Mouse (Mus musculus) liver, embryonic 14 days (tissue): Measurements from ENCODE around the gene Mettl23. TPM values are rescaled to one million over a fixed set of nuclear protein-coding genes. Genes with fewer than 3 reads are reported as not detected.

Experiments
- polyA plus RNA-seq: library from polyadenylated mRNA; depleted of rRNA; stranded (reverse); fragments of >200 nt; gene quantifications from 2 replicates; pipeline ENCODE4 v1.2.3, GENCODE M21; 2012; rRNA removed

Mettl23 gene
- polyA plus RNA-seq: 17.0 and 20.4 TPM in 2 replicates

DNA sequence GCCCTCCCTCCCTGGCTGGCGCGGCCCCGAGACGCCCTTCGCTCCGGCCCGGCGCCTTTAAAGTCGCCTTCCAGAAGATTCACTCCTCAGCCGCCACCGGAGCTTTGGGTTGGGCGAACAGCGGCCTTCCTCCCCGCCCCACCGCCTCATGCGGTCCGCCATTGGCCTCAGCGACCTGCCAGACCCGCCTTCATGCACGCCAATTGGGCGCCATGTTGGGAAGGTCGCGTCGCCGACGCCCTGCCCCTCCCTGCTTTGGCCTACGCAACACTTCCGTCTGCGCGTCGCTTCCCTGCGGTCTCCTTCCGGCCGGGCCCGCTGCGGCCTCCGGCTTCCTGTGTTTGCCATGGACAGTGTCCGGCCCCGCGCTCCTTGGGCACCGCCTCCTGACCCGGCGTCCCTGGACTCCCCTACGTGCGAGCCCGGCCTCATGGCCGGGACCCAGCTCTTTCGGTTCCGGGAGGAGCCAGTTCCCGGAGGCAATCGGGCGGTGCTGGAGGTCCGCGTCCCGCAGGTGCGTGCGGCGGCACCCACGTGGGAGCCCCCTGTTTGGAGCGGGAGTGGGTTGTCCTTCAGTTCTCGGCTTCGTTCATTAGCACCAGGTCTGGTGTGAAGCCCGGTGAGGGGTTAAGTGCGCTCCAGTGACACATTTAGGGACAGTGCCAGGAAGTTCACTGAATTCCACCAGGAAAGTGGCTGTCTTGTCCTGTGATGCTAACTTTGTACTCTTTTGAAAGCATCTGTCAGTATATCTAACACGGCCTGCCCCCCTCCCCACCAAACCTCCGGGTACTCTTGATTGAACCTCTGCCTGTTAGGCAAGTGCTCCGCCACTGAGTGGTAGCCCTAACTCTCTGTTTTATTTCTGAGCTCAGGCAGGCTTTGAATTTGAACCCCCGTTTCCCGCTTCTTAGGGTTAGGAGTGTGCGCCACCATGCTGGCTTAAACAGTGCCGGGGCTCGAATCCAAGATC lies at the start of gene Mettl23, which contains the start of gene Jmjd6:
Gene Mettl23, plus strand, starts transcription at position 18 of the 973 bp plus-strand sequence.
Gene Jmjd6, minus strand, starts transcription at position 189 of the 973 bp plus-strand sequence.

DNA sequence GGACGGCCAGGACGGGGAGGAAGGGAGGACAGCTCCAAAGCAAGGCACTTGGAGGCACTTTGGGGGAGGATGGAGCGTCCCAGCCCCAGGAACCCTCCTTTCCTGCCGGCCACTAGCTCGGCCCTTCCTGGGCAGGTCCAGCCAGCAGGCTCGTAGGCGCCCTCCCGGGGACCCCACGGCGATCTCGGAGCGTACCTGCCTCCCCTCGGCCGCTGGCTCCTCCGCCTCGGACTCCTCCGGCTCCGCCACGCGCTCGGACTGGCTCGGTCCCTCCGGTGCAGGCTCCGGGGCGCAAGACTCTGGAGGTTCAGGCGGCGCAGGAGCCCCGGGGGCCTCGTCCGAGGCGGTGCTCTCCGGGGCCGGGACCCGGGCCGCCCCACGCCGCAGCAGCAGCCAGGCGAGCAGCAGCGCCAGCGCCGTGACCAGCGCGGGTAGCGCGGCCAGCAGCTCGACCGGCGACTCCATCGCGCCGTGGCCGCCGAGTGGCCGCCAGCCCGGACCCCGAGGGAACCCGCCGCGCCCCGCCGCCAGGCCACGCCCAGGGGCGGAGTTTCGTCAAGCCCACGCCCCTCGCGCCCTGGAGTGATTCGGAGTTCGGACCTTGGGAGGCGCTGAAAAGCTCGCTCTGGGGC lies 15.4 kb upstream of the Mettl23 start, which contains the start of gene Mxra7:
Gene Mxra7, minus strand, starts transcription at position 513 of the 632 bp plus-strand sequence.

DNA sequence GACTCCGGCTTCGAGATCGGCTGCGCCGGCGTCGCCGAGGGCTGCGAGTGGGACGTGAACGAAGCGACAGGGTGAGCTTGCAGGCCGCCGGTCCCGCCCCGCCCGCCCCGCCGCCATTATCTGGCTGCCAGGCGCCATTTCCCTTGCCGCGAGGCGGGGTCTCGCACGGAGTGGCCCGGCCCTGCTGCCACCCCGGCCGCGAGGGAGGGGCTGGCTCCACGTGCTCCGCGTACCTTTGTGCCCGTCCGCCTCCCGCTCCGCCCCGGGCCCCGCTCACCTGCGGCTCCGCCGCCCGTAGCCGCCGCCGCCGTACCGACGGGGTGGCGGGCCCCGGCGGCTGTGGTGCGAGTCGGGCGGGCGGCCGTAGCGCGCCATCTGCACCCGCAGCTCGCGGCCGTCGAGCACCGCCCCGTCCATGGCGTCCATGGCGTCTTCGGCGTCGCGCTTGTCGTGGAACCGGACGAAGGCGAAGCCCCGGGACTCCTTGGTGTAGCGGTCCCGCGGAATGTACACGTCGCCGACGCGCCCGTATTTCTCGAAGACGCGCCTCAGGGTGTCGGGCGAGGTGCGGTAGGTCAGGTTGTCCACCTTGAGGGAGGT lies 9.3 kb downstream of the Mettl23 start, which contains the start of gene Mfsd11:
Gene Mfsd11, plus strand, starts transcription at position 150 of the 600 bp plus-strand sequence.

DNA sequence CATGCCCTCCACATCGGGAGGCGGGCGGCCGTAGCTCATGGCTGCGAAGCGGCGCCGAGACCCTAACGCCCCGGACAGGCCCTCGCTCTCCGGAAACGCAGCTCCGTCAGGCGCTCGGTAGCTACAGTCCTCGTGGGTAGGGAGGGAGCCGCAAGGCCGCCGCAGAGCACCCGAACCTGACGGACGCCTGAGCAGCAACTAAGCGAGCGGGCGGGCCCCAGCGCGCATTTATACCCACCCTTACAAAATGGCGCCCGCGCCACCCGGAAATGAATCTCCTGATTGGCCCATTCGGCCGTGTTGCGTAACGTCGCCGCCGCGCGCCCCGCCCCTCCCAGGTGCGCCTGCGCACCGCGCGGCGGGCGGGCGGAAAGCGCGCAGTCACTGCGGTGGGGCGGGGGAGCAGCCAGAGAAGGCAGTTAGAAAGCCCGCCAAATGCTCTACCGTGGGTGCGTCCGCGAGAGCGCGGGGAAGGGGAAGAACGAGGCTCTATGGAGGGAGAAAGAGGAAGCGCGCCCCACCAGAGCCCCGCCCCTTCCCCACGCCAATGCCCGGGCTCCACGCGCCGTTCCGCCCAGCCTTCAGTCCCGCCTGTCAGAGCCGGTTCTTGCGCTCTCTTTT lies 9.9 kb downstream of the Mettl23 start, which contains the start of gene Srsf2:
Gene Srsf2, minus strand, starts transcription at position 204 of the 621 bp plus-strand sequence.

Other genes with a start within 250 kb of the Mettl23 start
- 7.1 and 8.3 TPM in 2 replicates for gene Rhbdf2, start 216.3 kb upstream of the Mettl23 start, polyA plus RNA-seq
- gene Prcd, start 189.7 kb upstream of the Mettl23 start, polyA plus RNA-seq: 0.07 and 0.17 TPM in 2 replicates
- 0.38 and 0.50 TPM in 2 replicates for gene Cygb, start 189.0 kb upstream of the Mettl23 start, polyA plus RNA-seq
- not detected in 2 replicates for gene St6galnac1, start 67.8 kb upstream of the Mettl23 start, polyA plus RNA-seq
- 0.93 and 1.1 TPM in 2 replicates for gene Mxra7, start 15.2 kb upstream of the Mettl23 start, polyA plus RNA-seq
- gene Jmjd6, start 171 bp downstream of the Mettl23 start, polyA plus RNA-seq: 14.9 and 15.5 TPM in 2 replicates
- 4.9 and 6.1 TPM in 2 replicates for gene Mfsd11, start 9.2 kb downstream of the Mettl23 start, polyA plus RNA-seq
- gene Srsf2, start 9.8 kb downstream of the Mettl23 start, polyA plus RNA-seq: 315 and 345 TPM in 2 replicates
- 0.05 TPM in 1 of 2 replicates, not detected in the other for gene Mgat5b, start 75.6 kb downstream of the Mettl23 start, polyA plus RNA-seq